Mouse (Mus musculus) neural tube, embryonic 12.5 days (tissue): ENCODE measurements around the gene Cfap221. TPM values are rescaled to one million over a fixed set of nuclear protein-coding genes. Genes with fewer than 3 reads are reported as not detected.

Experiments
- ATAC-seq: fragments of 200-750 bp; cut with Nextera tagmentation; 2 replicates; pipeline ENCODE4 v1.8.0; 2017; ENCODE audit warnings: low read depth, mild to moderate bottlenecking, moderate TSS enrichment, moderate library complexity; ENCODE audit not compliant: low FRiP score
- H3K27ac ChIP-seq: fragments of 300-500 bp; sonication (generic); 2 replicates; pipeline ENCODE4 v1.5.1; 2016
- H3K27me3 ChIP-seq: fragments of 300-500 bp; sonication (generic); replicated peaks from 2 replicates; pipeline ENCODE4 v1.6.1; 2016; ENCODE audit warnings: mild to moderate bottlenecking
- H3K36me3 ChIP-seq: fragments of 300-500 bp; sonication (generic); 2 replicates; pipeline ENCODE4 v1.6.1; 2016; ENCODE audit warnings: mild to moderate bottlenecking
- H3K4me1 ChIP-seq: fragments of 300-500 bp; sonication (generic); 2 replicates; pipeline ENCODE4 v1.6.1; 2016
- H3K4me2 ChIP-seq: fragments of 300-500 bp; sonication (generic); replicated peaks from 2 replicates; pipeline ENCODE4 v1.6.1; 2016; ENCODE audit warnings: mild to moderate bottlenecking
- H3K4me3 ChIP-seq: fragments of 300-500 bp; sonication (generic); 2 replicates; pipeline ENCODE4 v1.5.1; 2016
- H3K9ac ChIP-seq: fragments of 300-500 bp; sonication (generic); 2 replicates; pipeline ENCODE4 v1.6.1; 2016; ENCODE audit warnings: mild to moderate bottlenecking
- H3K9me3 ChIP-seq: fragments of 300-500 bp; sonication (generic); 2 replicates; pipeline ENCODE4 v1.6.1; 2016; ENCODE audit warnings: mild to moderate bottlenecking
- WGBS: fragments of 180-500 bp; shearing (Covaris S2); methylation state at CpG from one replicate; pipeline ENCODE4 v1.1.7; 2016; 5-methylcytosine and 5-hydroxymethylcytosine counted together
- polyA plus RNA-seq: library from polyadenylated mRNA; unstranded; fragments of >200 nt; fragmentation: Nextera tagmentation; extraction: Ambion mirVana; gene quantifications from 2 replicates; pipeline ENCODE4 v1.2.1, GENCODE M21; 2016

Cfap221 gene
- polyA plus RNA-seq = not detected in 2 replicates

DNA sequence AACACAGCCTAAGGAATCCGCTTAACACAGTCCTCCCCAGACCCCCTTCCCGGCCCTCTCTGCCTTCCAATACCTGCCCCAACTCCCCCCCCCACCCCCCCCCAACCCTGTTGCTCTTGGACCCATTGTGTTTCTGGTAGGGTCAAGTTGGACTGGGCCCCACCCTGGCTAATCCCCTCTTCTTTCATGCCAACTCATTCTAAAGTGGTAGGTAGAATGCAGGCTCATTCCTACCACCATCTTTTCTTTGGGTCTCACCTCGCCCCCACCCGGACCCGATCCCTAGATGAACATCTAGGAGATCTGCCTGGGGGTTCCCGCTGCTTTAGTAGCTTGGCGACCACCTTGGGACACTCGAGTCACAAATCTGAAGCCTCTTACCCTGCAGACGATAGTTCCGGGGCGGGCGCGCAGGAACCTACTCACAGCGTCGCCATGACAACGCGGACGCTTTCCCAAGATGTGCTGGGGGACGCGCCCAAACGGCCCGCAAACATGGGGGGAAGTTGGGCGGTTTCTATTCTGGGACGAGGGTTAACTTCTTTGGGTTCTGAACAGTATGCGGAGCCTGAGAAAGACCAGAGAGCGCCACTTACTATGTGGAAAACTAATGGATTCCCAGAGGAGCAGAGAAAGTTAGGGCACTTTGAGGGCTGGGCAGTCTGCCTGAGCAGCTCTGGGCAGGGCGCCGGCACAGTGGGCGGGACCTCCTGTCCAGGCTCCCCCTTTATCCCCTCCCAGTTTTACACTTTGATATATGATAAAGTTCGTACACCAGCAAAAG lies at the start of gene Cfap221:
Gene Cfap221, minus strand, starts transcription at position 437 of the 784 bp plus-strand sequence.
- WGBS = 5% methylated on average over 30 of the region's 30 CpGs
- peak within 1 kb of the TSS; percentile 68 for H3K4me2 ChIP-seq
- no peaks in the 10 kb centered on the region for H3K9me3 ChIP-seq
- H3K27me3 ChIP-seq = no peaks in the 10 kb centered on the region
- peak within 1 kb of the TSS; percentile 40 for H3K4me3 ChIP-seq
- H3K27ac ChIP-seq = no peak within 1 kb of the TSS
- H3K4me1 ChIP-seq = peaks cover 8% of the 10 kb centered on the region; the same call in 1 of the 2 replicates
- H3K9ac ChIP-seq = peak within 1 kb of the TSS; percentile 3; the same call in 1 of the 2 replicates
- H3K36me3 ChIP-seq = no peaks in the 10 kb centered on the region
- ATAC-seq = peak; percentile 88

DNA sequence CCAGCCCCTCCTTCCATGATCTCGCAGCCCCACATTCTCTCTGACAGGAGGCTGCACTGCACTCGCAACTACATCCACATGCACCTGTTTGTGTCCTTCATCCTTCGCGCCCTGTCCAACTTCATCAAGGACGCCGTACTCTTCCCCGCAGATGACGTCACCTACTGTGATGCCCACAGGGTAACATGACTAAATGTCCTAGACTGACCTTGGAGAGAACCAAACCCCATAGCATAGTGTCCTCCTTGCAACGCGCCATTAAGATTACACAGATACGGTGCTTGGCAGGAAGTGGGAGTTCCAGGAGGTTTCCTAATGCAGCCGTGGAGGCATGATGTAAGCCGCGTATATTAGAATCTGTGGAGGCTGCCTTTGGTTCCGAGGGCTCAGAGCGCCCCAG lies 47.5 kb upstream of the Cfap221 start:
- no peaks in the 10 kb centered on the region for H3K9me3 ChIP-seq
- 90% methylated on average over 16 of the region's 16 CpGs for WGBS
- no peaks in the 10 kb centered on the region for H3K4me1 ChIP-seq
- ATAC-seq = no peak
- H3K9ac ChIP-seq = no peak overlapping the region
- no peaks in the 10 kb centered on the region for H3K36me3 ChIP-seq
- no peak overlapping the region for H3K4me2 ChIP-seq
- H3K27me3 ChIP-seq = no peaks in the 10 kb centered on the region
- H3K4me3 ChIP-seq = no peak overlapping the region
- H3K27ac ChIP-seq = no peak overlapping the region

DNA sequence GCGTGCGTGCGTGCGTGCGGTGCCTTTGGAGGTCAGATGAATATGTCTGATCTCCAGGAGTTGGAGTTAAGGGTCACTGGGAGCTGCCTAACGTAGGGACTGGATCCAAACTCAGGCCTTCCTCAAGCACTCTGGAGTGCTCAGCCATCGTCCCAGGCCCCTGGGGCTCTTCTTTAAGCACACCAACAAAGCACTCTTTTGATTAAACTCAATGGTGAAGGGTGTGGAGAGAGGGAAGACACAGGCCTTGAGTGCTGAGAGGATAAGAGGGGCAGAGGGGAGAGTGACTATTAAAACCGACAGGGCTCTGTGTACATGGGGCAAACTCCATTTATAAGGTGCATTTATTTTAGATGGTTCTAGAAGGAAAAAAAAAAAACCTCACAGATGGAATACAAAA lies 45.4 kb upstream of the Cfap221 start:
- WGBS = 70% methylated on average over 8 of the region's 8 CpGs
- no peaks in the 10 kb centered on the region for H3K9me3 ChIP-seq
- ATAC-seq = no peak
- H3K27me3 ChIP-seq = no peaks in the 10 kb centered on the region
- no peak overlapping the region for H3K27ac ChIP-seq
- no peak overlapping the region for H3K4me2 ChIP-seq
- no peaks in the 10 kb centered on the region for H3K4me1 ChIP-seq
- H3K9ac ChIP-seq = no peak overlapping the region
- no peaks in the 10 kb centered on the region for H3K36me3 ChIP-seq
- H3K4me3 ChIP-seq = no peak overlapping the region

GRCm38 (mm10) chr1:120038594-120038993 lies 41.6 kb upstream of the Cfap221 start:
- H3K27ac ChIP-seq = no peak overlapping the region
- no peaks in the 10 kb centered on the region for H3K36me3 ChIP-seq
- H3K9ac ChIP-seq = no peak overlapping the region
- no peak for ATAC-seq
- H3K9me3 ChIP-seq = no peaks in the 10 kb centered on the region
- no peaks in the 10 kb centered on the region for H3K27me3 ChIP-seq
- H3K4me3 ChIP-seq = no peak overlapping the region
- H3K4me2 ChIP-seq = no peak overlapping the region
- 75% methylated on average over 9 of the region's 9 CpGs for WGBS
- no peaks in the 10 kb centered on the region for H3K4me1 ChIP-seq

DNA sequence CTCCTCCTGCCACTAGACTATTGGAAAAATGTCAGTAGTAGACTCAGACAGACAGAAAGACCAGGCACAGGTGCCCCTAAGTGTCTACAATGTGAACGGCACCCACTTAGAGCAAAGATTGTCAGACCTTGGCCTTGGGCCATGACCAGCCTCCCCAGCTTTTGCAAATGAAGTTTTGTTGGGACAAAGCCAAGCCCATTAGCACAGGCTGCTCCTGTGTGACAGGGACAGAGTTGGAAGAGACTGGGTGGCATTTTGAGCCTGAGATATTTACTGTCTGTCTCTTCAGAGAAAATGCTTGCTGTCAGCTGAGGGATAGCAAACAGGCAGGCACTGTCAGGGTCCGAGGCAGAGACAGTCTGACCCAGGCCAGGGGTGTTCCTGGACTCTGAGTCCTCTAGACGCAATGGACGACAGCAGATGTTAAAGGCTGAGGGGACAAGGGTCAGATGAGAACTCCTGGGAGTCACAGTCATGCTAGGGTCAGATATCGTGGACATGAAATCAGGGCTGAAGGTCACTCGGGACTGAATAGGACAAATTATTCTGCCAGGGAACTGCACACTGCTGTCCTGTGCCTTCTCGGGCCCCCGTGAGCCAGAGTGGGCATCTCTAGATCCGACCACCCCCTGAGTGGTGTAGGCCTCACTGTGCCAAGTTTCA lies 40.1 kb upstream of the Cfap221 start:
- Histone ChIP-seq H3K4me1 (no peaks in the 10 kb centered on the region), H3K4me3 (no peak overlapping the region), H3K9ac (no peak overlapping the region), H3K9me3 (no peaks in the 10 kb centered on the region), H3K36me3 (no peaks in the 10 kb centered on the region), H3K27ac (no peak overlapping the region), H3K27me3 (no peaks in the 10 kb centered on the region), H3K4me2 (no peak overlapping the region)
- 79% methylated on average over 9 of the region's 9 CpGs for WGBS
- ATAC-seq = no peak

GRCm38 (mm10) chr1:120035456-120036034 lies 38.5 kb upstream of the Cfap221 start:
- ATAC-seq = no peak
- no peaks in the 10 kb centered on the region for H3K4me1 ChIP-seq
- H3K4me2 ChIP-seq = no peak overlapping the region
- H3K27ac ChIP-seq = no peak overlapping the region
- no peak overlapping the region for H3K4me3 ChIP-seq
- WGBS = 78% methylated on average over 7 of the region's 7 CpGs
- no peaks in the 10 kb centered on the region for H3K27me3 ChIP-seq
- H3K9ac ChIP-seq = no peak overlapping the region
- H3K9me3 ChIP-seq = no peaks in the 10 kb centered on the region
- H3K36me3 ChIP-seq = no peaks in the 10 kb centered on the region

DNA sequence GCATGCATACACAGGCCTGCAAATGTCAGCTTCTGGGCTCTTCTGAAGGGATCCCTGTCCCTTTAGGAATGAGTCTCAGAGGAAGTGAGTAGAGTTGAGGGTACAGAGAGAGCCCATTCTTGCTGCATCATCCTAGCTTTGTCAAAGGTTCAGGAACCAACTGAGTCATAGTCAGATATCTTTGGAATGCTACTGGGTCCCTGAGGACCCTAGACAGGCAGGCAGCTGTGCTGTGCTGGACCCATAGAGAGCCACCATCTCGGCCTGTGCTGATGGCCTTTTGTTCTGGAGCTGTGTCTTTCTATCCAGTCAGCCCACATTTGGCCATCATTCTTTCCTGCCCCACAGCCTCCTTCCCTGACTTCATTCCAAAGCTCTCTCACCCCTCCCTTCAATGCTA lies 37.8 kb upstream of the Cfap221 start:
- no peak for ATAC-seq
- no peak overlapping the region for H3K4me2 ChIP-seq
- H3K9me3 ChIP-seq = no peaks in the 10 kb centered on the region
- H3K4me3 ChIP-seq = no peak overlapping the region
- H3K27ac ChIP-seq = no peak overlapping the region
- H3K9ac ChIP-seq = no peak overlapping the region
- no peaks in the 10 kb centered on the region for H3K36me3 ChIP-seq
- 61% methylated on average over 1 of the region's 1 CpGs for WGBS
- no peaks in the 10 kb centered on the region for H3K27me3 ChIP-seq
- no peaks in the 10 kb centered on the region for H3K4me1 ChIP-seq

- ATAC-seq = no peak
- H3K27ac ChIP-seq = no peak overlapping the region
- no peaks in the 10 kb centered on the region for H3K4me1 ChIP-seq
- no peaks in the 10 kb centered on the region for H3K27me3 ChIP-seq
- H3K36me3 ChIP-seq = no peaks in the 10 kb centered on the region
- WGBS = 78% methylated on average over 2 of the region's 2 CpGs
- H3K4me2 ChIP-seq = no peak overlapping the region
- H3K4me3 ChIP-seq = no peak overlapping the region
- H3K9ac ChIP-seq = no peak overlapping the region
- no peaks in the 10 kb centered on the region for H3K9me3 ChIP-seq
These were observed 36.4 kb upstream of the Cfap221 start for GRCm38 (mm10) chr1:120033469-120033854.

- no peaks in the 10 kb centered on the region for H3K9me3 ChIP-seq
- 49% methylated on average over 10 of the region's 10 CpGs for WGBS
- H3K27ac ChIP-seq = no peak overlapping the region
- peak; percentile 74 for ATAC-seq
- no peak overlapping the region for H3K9ac ChIP-seq
- no peaks in the 10 kb centered on the region for H3K36me3 ChIP-seq
- no peaks in the 10 kb centered on the region for H3K27me3 ChIP-seq
- H3K4me3 ChIP-seq = no peak overlapping the region
- no peaks in the 10 kb centered on the region for H3K4me1 ChIP-seq
- H3K4me2 ChIP-seq = no peak overlapping the region
These were observed 35.9 kb upstream of the Cfap221 start for GRCm38 (mm10) chr1:120032804-120033468.

GRCm38 (mm10) chr1:120030474-120030873 lies 33.4 kb upstream of the Cfap221 start:
- Histone ChIP-seq H3K36me3 (no peaks in the 10 kb centered on the region), H3K9ac (no peak overlapping the region), H3K4me2 (no peak overlapping the region), H3K4me3 (no peak overlapping the region), H3K27me3 (no peaks in the 10 kb centered on the region), H3K27ac (no peak overlapping the region), H3K9me3 (no peaks in the 10 kb centered on the region), H3K4me1 (no peaks in the 10 kb centered on the region)
- 72% methylated on average over 3 of the region's 3 CpGs for WGBS
- ATAC-seq = no peak

DNA sequence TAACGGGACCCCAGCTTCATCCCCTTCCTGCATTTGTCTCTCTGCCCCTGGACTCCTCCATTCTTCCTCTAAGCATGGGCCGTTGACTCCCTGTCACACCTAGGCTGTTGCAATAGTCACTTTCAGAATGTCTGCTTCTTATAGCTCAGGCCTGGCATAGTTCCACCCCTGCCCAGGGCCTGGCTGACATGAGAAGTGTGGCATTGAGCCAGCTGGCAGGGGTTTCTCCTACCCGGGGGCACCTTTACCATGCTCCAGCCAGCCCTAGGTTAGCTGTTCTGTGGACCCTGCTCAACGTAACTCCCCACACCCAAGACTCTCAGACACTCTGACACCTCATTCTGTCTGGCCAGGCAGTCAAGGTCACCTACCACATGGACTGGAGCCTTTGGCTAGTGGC lies 30.7 kb upstream of the Cfap221 start:
- no peak overlapping the region for H3K4me3 ChIP-seq
- ATAC-seq = no peak

DNA sequence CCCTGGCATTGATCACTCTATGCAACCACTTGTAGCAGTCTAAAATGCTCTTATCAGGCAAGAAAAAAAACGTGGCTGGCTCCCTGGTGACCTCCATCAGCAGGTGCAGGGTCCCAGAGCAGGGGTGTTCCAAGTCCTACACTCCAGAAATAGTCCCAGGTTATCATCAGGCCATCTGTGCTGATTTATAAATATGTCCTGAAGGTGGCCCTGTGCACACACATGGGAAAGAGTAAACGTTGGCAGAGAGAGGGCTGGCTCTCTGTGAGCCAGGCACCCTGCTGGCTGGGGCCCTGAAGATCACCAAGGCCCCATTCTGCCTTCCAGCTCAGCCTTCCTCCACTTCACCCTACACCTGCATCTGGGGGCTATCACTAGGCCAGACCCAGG lies 28.0 kb upstream of the Cfap221 start:
- no peak overlapping the region for H3K9ac ChIP-seq
- no peak for ATAC-seq
- no peaks in the 10 kb centered on the region for H3K27me3 ChIP-seq
- H3K4me1 ChIP-seq = peaks cover 4% of the 10 kb centered on the region; the same call in 1 of the 2 replicates
- no peak overlapping the region for H3K27ac ChIP-seq
- H3K4me2 ChIP-seq = no peak overlapping the region
- no peaks in the 10 kb centered on the region for H3K36me3 ChIP-seq
- no peak overlapping the region for H3K4me3 ChIP-seq
- 20% methylated on average over 2 of the region's 2 CpGs for WGBS
- no peaks in the 10 kb centered on the region for H3K9me3 ChIP-seq

More for the DNA sequence above, 30.7 kb upstream of the Cfap221 start:
- no peaks in the 10 kb centered on the region for H3K27me3 ChIP-seq
- 82% methylated on average over 4 of the region's 4 CpGs for WGBS
- no peak overlapping the region for H3K4me2 ChIP-seq
- peaks cover 4% of the 10 kb centered on the region; the same call in 1 of the 2 replicates for H3K4me1 ChIP-seq
- no peaks in the 10 kb centered on the region for H3K9me3 ChIP-seq
- H3K27ac ChIP-seq = no peak overlapping the region
- no peaks in the 10 kb centered on the region for H3K36me3 ChIP-seq
- H3K9ac ChIP-seq = no peak overlapping the region
